Mouse (Mus musculus) lung, adult 18-20 months (tissue): ENCODE results near the gene Bax.

ENCODE experiments used
- DNase-seq, 2 experiments: peaks; one replicate each; pipeline ENCODE4 v3.0.0; 2022; ENCODE audit warnings: mixed read lengths in 2 of 2

Bax gene

GRCm38 (mm10) chr7:45413864-45414739 lies 52.6 kb downstream of the Bax start:
- DNase-seq: peak; percentile 52 to 74

GRCm38 (mm10) chr7:45413113-45413863 lies 53.4 kb downstream of the Bax start, which contains the start of gene Ntf5:
Ntf5 (plus strand) TSS chr7:45413695.
- peak; percentile 60 to 62 for DNase-seq

GRCm38 (mm10) chr7:45412421-45412820 lies 54.3 kb downstream of the Bax start:
- no peak for DNase-seq
